Mouse (Mus musculus) right cerebral cortex, postnatal 36 days (tissue): ENCODE results near the gene Dcun1d3.

Experiments used
- DNase-seq, 2 experiments: peaks; one replicate each; pipeline ENCODE4 v3.0.0; 2022; ENCODE audit warnings: low spot score in 2 of 2, mixed read lengths in 1 of 2

The Dcun1d3 gene

DNA sequence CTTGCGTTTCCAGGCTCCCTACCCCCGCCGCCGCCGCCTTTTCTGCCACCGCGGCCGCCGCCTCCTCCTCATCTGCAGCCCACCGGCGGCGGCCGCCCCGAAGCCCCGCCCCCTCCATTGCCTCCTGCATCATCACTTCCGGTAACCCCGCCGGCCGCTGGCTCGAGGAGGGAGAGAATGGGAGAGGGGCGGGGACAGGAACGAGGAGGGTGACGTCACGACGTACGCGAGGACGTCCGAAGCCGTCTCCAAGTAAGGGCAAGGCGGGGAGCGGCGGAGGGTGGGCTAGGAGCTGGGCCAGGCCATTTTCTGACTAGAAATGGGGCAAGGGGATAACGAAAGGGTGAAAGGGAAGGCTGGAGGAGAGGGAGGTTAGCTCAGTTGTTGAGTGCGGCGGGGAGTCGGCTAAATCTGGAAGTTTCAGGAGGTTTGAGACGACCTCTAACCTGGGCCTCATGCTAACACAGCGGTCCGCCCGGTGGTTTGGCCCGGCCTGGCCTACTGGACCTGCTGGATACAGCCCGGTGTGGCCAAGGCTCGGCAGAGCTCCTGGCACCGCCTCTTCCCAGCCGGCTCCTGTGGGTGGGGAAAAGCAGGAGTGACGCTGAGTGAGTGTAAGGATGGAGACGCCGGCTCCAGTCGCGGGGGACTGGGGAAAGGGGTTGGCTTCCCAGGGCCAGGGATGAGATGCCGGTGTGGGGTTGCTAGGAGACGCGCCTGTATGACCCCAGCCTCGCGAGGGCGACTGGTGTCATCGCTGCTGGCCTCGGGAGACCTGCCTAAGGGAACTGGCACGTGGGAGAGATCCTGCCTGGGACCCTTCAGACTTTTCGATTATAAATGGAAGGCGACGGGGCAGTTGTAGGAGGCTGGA lies at the start of gene Dcun1d3, which contains the start of gene Lyrm1:
Dcun1d3 (minus strand) TSS at position 660 of the 874 bp plus-strand sequence.
Lyrm1 (plus strand) TSS at position 223 of the 874 bp plus-strand sequence.
- peak; percentile 96 to 97 for DNase-seq

DNA sequence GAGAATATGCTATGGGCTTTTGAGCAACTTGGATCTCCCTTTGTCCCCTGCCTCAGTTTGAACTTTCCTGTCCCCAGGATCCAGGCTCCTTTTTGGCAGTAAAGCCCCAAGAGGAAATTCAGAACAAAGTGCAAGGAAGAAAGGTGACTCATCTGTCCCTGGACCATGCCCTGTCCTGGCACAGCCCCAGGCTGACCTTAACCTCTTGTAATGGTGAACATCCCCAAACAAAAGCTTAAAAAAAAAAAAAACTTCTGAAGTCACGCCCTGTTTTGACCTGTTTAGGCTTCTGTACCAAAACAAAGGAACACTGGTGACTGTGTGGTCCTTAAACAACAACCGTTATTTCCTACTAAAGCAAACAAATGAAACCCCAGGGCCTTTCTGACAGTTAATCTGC lies 45.5 kb upstream of the Dcun1d3 start:
- DNase-seq = no peak

DNA sequence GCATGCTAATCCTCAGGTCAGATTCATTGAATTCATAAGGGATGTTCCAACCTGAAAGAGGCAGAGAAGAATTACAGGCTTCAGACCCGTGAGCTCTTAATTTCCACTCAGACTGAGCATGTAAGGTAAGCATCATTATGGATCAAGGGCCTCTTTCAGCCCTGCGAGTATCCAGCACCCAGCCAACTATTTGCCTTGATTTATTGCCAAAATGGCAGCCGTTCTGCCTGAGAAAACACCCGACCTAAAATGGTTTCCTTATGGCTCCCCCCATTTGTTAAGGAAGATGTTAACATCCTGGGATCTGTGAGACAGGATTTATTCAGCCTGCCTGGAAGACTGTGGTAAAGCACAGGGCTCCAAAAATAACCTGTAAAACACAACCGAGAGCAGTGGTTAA lies 40.9 kb upstream of the Dcun1d3 start:
- DNase-seq = no peak

DNA sequence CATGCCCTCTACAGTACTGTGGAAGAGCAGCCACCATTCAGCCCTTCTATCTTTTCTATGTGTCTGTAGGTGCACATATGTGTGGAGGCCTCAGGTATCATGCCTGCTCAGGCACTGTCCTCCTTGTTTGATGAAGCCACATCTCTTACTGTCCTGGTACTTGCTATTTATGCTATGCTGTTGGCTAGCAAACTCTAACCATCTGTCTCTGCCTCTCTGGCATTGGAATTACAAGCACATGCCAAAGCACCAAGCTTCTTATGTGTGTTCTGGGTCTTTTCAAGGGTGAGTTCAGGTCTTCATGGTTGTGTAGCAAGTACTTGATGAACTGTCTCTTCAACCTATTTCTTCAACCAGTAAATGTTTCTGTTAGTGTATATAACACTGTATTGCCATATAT lies 40.2 kb upstream of the Dcun1d3 start:
- no peak for DNase-seq

GRCm38 (mm10) chr7:119928783-119929440 lies 32.8 kb upstream of the Dcun1d3 start:
- no peak for DNase-seq

DNA sequence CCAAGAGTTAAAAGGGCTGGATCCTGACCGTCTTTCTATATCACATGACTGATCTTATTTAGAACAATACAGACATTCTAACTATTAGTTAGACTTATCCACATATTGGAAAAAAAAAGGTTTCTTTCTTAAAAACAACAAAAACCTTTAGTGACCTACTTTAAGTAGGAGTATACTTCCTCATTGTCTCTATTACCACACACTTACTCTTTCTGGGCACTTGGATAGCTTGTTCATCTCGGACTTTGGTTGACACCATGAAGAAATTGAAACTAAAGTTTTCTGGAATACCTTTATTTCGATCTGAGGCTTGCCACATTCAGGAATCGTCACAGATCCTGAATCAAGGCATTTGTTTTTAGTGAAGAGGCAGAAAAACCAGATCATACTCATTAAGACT lies 25.0 kb upstream of the Dcun1d3 start:
- DNase-seq = no peak

DNA sequence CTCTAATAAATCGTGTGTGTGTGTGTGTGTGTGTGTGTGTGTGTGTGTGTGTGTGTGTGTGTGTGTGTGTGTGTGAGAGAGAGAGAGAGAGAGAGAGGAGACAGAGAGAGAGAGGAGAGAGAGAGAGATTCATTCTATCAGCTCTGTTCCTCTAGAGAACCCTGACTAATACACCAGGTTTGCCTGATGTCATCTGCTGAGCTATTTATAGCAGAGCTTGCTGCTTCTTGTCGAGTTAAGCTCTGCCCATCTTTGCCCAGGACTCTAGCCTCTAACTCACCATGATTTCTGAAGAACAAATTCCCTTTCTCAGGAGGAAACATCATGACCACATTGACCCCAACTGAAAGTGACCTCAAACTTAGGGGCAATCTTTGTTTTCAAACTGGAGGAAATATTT lies 24.4 kb upstream of the Dcun1d3 start:
- no peak for DNase-seq

DNA sequence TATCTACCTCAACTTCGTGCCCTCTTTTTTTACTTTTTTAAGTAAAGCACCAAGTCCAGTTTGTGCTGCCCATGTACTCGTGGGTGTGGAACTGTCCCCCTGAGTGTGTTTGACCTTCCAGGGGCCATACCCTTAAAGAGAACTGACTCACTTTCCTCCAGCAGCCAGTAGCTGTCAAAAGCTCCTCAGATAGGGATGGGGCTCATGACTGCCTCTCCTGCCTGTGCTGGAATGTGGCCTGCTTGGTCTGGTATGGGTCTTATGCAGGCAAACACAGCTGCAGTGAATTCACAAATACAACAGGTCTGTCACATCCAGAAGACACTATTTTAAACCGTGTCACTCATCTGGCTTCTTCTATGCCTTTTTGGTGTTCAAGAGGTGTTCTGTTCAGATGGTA lies 15.6 kb upstream of the Dcun1d3 start:
- no peak for DNase-seq

DNA sequence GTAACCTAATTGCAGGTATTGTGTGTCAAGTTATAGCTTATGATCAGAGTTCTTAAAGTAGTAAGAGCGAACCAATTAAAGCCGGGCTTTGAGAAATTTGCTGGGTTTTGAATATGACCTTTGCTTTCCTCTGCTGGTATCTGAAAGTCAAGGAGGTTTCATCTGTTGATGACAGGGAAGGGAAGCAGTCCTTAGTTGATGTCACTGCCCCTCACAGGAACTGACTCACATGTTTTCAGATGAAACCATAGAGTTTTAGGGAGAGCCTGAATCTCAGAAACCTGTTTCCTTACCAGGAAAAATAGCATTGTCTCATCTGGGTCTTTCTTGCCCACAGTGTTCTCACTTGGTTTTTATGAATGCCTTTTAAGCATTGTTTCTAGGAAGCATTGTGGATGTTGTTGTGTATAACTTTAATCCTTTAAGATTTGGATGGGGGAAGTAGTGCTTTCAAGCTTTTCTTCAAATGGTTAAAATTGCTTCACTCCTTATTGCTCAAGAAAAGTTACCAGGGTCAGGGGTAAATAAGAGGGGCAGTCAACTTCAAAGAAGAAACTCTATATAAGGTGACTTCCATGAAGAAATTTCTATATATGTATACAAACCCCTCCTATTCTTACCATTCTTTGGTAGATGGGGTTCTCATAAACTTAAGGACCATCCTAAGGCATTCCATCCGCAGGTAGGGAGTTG lies 10.6 kb upstream of the Dcun1d3 start:
- DNase-seq = no peak

- no peak for DNase-seq
Observed at GRCm38 (mm10) chr7:119899386-119900057, 3.4 kb upstream of the Dcun1d3 start.

DNA sequence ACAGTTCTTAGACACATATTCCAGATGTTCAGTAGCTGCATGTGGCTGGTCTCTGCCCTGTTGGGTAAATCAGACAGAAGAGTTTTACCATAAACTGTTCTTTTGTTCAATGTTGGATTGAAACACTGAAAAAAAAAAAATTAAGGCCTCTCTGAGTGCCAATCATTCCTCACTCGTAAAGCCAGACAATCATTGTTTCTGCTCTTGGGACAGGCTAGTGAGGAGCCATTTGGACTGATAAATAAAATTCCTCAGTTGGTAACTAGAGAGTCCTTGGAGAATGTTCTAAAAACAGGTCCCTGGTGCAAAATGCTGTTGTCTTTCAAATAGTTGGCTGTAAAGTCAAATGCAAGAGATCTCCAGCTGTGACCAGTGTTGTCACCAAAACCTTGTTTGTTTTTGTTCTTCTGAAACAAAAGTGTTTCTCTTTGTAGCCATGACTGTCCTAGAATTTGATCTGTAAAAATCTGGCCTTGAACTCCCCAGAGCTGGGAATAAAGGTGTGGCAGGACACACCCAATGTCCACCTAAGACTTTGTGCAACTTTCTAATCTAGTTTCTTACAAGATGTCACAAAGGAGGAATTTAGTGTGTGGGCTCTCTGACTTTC lies 2.3 kb upstream of the Dcun1d3 start:
- no peak for DNase-seq

DNA sequence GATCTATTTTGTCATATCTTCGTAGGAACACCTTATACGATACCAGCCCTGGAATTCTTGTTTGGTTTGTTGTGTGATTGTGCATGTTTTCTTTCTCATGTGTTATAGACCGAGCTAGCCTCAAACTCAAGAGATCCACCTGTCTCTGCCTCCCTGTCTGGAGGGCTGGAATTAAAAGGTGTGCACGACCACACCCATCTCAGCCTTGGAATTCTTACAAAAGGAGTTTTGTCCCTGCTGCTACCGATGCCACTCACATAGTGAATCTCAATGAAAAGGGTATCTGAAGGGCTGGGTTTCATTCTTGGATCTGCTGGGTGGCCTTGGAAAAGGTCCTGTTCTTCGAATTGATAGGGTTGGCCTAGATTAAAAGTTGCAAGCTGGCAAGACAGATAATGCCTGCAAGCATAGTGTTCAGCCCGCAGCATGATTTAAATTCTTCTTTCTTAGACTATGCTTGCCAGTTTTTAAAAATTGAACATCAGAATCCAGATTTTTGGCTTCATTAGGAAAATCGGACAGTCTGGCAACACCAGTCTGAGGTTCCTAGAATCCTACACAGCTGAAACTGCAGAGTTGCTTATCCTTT lies 1.5 kb upstream of the Dcun1d3 start:
- DNase-seq = no peak

GRCm38 (mm10) chr7:119894818-119895544 lies 1.1 kb downstream of the Dcun1d3 start:
- peak in 1 of 2 experiments; percentile 1 for DNase-seq

- DNase-seq = no peak
Observed at GRCm38 (mm10) chr7:119892742-119893141, 3.4 kb downstream of the Dcun1d3 start.

DNA sequence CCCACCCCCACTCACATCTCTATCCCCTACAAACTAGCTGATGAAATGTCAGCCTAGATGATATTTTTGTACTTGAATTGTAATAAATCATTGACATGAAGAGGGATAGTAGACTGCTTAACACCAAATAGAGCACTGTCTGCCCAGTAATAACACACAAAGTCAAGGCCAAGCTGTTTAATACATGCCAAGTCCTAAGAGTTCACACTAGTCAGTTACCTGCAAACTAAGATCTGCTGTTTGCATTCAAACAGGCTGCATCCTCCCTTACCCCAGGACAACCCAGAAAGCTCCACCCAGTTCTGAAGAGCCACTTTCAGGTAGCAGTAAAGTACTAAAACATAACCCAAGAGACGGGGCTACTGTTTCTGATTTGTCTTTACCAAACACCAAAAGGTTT lies 3.9 kb downstream of the Dcun1d3 start:
- DNase-seq = no peak

DNA sequence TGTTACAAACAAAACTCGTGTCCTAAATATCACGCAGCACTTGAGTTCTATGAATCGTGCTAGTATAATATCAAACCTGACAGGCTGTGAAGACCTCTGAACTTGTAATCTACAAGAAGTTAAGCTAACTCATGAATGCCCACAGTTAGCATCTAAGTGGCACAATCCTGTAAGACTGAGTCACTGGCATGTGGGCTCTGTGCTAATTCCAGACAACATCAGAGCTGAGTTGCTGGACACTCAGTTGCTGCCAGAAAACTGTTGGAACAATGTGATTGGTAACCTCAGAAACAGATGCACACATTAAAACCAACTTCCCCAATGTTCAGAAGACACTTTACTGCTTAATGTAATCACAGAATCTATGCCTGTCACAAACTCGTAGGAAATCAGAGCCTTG lies 8.2 kb downstream of the Dcun1d3 start:
- no peak for DNase-seq

GRCm38 (mm10) chr7:119881229-119881628 lies 14.9 kb downstream of the Dcun1d3 start:
- DNase-seq = no peak

DNA sequence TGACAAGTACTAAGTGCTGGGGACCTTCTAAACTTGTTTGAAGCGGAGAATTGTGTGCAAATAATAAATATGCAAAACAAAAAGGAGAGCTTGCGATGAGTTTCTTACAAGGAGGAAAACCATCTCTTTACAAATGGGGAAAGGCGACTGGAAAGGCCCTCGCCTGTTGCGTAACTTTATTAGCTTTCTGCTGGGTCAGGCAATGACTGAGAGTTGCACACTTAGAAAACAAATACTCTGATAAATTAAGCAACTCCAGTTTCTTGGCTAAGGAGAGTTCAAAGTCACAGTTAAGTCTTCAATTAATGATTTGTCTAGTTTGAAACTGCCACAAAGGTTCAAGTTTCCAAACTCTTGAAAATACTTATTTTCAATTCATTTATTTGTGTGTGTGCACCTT lies 15.8 kb downstream of the Dcun1d3 start:
- no peak for DNase-seq

GRCm38 (mm10) chr7:119879171-119879570 lies 16.9 kb downstream of the Dcun1d3 start:
- DNase-seq = no peak

GRCm38 (mm10) chr7:119875776-119876440 lies 20.2 kb downstream of the Dcun1d3 start:
- DNase-seq = peak; percentile 60 to 81
